Mouse (Mus musculus) kidney, adult 2 months (tissue): ENCODE data around the gene Irx5. TPM values are rescaled to one million over a fixed set of nuclear protein-coding genes. Genes with fewer than 3 reads are reported as not detected.
A peak's percentile ranks its signal among the peaks of the same experiment; 100 is the strongest.

ENCODE experiments used
- DNase-seq: peaks from one replicate; pipeline ENCODE4 v3.0.0; 2021
- H3K27ac ChIP-seq: fragments of 200-500 bp; 2 replicates; pipeline ENCODE4 v1.5.1; 2012; ENCODE audit warnings: low read depth, low read length, control low read depth, inconsistent platforms; ENCODE audit not compliant: insufficient read depth
- H3K27me3 ChIP-seq: fragments of 200-500 bp; replicated peaks from 2 replicates; pipeline ENCODE4 v1.6.1; 2012; ENCODE audit warnings: mild to moderate bottlenecking, moderate library complexity, low read length, inconsistent platforms; ENCODE audit not compliant: control insufficient read depth, insufficient read depth
- H3K36me3 ChIP-seq: fragments of 200-500 bp; 2 replicates; pipeline ENCODE4 v1.6.1; 2012; ENCODE audit warnings: mild to moderate bottlenecking, moderate library complexity, low read length, inconsistent platforms; ENCODE audit not compliant: control insufficient read depth, insufficient read depth
- H3K4me1 ChIP-seq: fragments of 200-500 bp; 2 replicates; pipeline ENCODE4 v1.6.1; 2011; ENCODE audit warnings: low read length; ENCODE audit not compliant: control insufficient read depth, insufficient read depth
- H3K4me3 ChIP-seq: fragments of 200-500 bp; 2 replicates; pipeline ENCODE4 v1.5.1; 2011; ENCODE audit warnings: mild to moderate bottlenecking, low read depth, low read length, control low read depth; ENCODE audit not compliant: insufficient read depth
- CTCF ChIP-seq: fragments of 200-500 bp; conservative IDR thresholded peaks from 2 replicates; pipeline ENCODE4 v1.5.1; 2011; ENCODE audit warnings: low read depth, mild to moderate bottlenecking, control low read depth, low read length, moderate library complexity, mixed read lengths; ENCODE audit not compliant: insufficient read depth, insufficient read length
- POLR2A ChIP-seq: fragments of 200-500 bp; IDR thresholded peaks from one replicate; pipeline ENCODE4 v1.6.1; 2011; ENCODE audit warnings: low read depth, low read length, control low read depth
- WGBS: fragments of 180-500 bp; shearing (Covaris S2); methylation state at CpG from one replicate; pipeline ENCODE4 v1.1.7; 2018; 5-methylcytosine and 5-hydroxymethylcytosine counted together
- polyA plus RNA-seq: library from polyadenylated mRNA; depleted of rRNA; stranded (reverse); fragments of >200 nt; gene quantifications from 2 replicates; pipeline ENCODE4 v1.2.3, GENCODE M21; 2012

The Irx5 gene
- polyA plus RNA-seq, 1 experiment: 3.1 TPM

DNA sequence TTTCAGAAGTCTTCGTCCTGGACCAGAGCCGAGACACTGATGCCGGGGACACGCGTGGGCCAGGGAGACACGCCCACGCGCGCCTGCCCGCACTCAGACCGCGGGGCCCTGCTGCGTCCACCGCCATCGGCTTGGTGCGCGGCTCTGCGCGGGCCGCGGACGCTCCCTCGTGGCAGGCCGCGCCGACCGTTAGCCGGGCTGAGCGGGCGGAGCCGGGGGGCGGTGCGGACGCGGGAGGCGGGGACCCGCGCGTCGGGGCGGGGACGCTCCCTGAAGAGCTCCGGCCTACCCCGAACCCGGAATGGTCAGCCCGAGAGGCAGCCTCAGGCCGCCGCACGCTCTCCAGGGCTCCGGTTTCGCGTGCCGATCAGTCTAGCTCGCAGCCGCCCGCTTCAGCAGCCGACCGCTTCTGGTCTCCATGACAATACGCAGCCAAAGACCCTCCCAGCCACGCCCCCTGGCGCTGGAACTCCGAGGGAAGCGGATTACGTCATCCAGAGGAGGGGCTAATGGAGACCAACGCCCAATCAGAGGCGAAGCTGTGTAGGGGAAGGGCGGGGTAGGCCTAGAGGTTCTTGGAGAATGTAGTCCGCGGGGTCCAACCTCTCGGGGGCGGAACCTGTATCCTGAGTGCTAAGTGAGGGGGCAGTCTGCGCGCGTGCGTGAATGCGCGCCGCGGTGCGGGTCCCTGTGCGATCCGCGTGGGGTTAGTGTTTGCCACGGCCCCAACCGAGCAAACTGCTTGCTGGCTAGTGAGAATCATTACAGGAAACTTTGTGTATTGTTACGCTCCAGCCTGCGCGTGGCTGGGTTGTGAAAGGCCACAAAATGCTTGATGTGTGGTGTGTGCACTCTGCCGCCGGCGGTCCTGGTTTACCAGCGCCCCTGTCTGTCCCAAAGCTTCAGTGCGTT lies 1.5 kb upstream of the Irx5 start:
- TF ChIP-seq CTCF: 0 out of 2 replicates have a peak, but pooled peaks have one; percentile 22
- no peak for TF ChIP-seq POLR2A
- H3K27me3 ChIP-seq: peaks cover 10% of the 10 kb centered on the region
- no peaks in the 10 kb centered on the region for H3K4me1 ChIP-seq
- WGBS: under 1% methylated on average over 93 of the region's 93 CpGs
- peak overlapping the region; percentile 72 for H3K4me3 ChIP-seq
- peak overlapping the region; percentile 47; the same call in 1 of the 2 replicates for H3K27ac ChIP-seq
- no peaks in the 10 kb centered on the region for H3K36me3 ChIP-seq
- peak; percentile 98 for DNase-seq

DNA sequence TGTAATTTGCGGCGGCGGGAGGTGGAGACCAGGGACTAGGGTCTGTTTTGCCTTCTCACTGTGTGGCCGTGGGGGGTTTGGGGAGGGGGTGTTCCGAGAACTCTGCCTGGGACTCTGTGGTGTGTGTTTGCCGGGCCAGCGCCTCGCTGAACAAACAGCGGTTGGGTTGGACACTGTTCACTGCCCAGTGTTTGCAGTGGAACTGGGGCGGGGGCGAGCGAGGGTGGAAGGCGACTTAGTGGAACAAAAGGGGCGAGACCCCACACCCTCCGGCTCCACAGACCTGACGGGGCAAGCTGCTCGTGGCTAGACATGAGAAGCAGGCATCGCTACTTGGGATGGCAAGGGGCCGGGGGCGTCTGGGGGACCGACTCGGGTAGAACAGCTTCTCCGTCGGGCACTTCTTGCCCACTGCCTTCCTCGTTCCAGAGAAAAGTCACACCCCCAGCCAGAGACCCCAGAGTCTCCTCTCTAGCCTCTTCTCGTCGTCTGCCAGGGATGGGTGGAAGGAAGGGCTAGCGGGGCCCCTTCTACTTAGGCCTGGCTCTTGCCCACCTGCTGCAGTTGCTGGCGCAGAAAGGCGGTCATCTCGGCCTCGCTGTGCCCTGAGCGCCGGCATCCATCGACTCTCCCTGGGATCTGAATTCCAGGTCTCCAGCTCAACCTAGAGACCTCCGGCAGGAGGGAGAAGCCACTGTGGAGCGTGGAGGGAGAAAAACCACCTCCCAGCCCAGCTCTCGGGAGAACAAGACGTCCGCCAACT lies 631 bp upstream of the Irx5 start:
- TF ChIP-seq CTCF (no peak), POLR2A (no peak)
- peak overlapping the region; percentile 24 for H3K27ac ChIP-seq
- 3% methylated on average over 40 of the region's 40 CpGs for WGBS
- DNase-seq: no peak
- no peaks in the 10 kb centered on the region for H3K4me1 ChIP-seq
- H3K27me3 ChIP-seq: peaks cover 10% of the 10 kb centered on the region
- no peaks in the 10 kb centered on the region for H3K36me3 ChIP-seq
- H3K4me3 ChIP-seq: peak overlapping the region; percentile 61

DNA sequence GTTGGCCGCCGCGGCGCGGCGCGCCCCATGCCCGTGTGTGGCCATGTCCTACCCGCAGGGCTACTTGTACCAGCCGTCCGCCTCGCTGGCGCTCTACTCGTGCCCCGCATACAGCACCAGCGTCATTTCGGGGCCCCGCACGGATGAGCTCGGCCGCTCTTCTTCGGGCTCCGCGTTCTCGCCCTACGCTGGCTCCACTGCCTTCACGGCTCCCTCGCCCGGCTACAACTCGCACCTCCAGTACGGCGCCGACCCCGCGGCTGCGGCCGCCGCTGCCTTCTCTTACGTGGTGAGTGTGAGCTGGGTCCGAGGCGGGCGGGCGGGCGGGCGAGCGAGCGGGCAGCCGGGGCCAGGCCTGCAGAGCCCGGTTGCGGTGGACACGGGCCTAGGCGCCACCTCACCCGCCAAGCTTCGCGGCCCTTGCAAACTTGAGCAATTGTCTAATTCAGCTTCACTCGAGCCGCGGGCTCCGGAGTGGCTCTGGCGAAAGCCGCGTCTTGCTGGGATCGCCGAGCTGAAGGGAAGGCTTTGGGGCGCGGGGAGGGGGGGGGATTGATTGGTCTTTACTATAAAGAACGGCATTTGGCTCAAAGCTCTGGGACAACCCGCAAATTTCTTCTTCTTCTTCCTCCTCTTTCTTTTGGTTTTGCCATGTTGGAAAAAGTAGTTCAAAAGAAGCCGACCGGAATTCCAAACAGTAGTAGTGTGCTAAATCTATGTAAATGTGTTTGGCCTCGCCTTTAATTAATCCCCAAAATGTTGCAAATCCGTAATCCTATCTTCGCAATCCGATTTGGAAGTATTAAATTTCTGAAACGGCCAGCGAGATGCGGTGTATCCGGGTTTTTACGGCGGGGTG lies 945 bp downstream of the Irx5 start:
- Histone ChIP-seq H3K27ac (peak overlapping the region; percentile 77), H3K36me3 (no peaks in the 10 kb centered on the region), H3K27me3 (peaks cover 10% of the 10 kb centered on the region), H3K4me1 (no peaks in the 10 kb centered on the region), H3K4me3 (peak overlapping the region; percentile 61)
- TF ChIP-seq POLR2A: no peak
- no peak for TF ChIP-seq CTCF
- DNase-seq: no peak
- WGBS: 2% methylated on average over 80 of the region's 80 CpGs

DNA sequence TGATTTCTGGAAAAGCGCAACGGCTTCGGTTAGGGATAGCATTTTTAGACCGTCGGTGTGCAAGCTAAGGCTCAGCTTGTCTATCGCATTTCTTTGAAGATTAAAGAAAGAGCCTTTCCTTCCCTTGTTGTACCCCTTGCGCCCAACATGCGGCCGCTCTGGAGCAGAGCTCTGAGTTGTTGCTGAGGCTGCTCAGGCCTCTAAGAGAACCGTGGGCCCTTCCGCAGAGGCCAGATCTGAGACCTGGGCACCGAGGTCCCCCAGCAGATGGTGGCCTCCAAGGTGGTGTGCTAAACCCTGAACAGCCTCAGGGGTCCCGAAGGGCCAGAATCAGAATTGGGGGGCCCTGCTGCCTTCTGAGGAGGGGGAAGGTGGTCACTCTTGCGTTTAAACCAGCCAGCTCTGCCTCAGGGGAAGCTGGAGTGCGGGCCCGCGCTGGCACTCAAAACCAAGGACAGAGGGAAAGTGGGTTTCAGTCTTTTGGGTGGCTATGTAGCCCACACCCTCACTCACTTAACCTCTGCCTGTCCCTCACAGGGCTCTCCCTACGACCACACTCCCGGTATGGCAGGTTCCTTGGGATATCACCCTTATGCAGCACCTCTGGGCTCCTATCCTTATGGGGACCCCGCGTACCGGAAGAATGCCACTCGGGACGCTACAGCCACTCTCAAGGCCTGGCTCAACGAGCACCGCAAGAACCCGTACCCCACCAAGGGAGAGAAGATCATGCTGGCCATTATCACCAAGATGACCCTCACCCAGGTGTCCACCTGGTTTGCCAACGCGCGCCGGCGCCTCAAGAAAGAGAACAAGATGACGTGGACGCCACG lies 1.8 kb downstream of the Irx5 start:
- 8% methylated on average over 35 of the region's 35 CpGs for WGBS

DNA sequence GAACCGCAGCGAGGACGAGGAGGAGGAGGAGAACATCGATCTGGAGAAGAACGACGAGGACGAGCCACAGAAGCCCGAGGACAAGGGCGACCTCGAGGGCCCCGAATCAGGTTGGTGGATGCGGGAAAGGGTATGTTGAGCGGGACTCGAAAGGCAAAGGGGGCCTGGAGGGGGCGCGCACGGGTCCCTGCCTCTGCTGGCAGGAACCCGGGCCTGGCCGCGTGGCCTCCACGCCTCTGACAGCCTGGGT lies 2.3 kb downstream of the Irx5 start:
- Histone ChIP-seq H3K4me3 (peak overlapping the region; percentile 47), H3K27me3 (peaks cover 10% of the 10 kb centered on the region), H3K4me1 (no peaks in the 10 kb centered on the region), H3K27ac (no peak overlapping the region), H3K36me3 (no peaks in the 10 kb centered on the region)
- 5% methylated on average over 21 of the region's 21 CpGs for WGBS
- DNase-seq: peak; percentile 21
- TF ChIP-seq CTCF: no peak
- no peak for TF ChIP-seq POLR2A

More for the DNA sequence above, 1.8 kb downstream of the Irx5 start:
- peak; percentile 37 for DNase-seq
- no peak overlapping the region for H3K27ac ChIP-seq
- peaks cover 10% of the 10 kb centered on the region for H3K27me3 ChIP-seq
- H3K4me3 ChIP-seq: peak overlapping the region; percentile 47
- no peaks in the 10 kb centered on the region for H3K4me1 ChIP-seq
- H3K36me3 ChIP-seq: no peaks in the 10 kb centered on the region
- TF ChIP-seq CTCF (no peak), POLR2A (no peak)
